Mouse (Mus musculus): ENCODE results near the gene Gm14632. TPM values are rescaled to one million over a fixed set of nuclear protein-coding genes. Genes with fewer than 3 reads are reported as not detected.
"Not testable (repeated sequence)": the region's sequence is repeated elsewhere in the genome, so short reads cannot be mapped to it uniquely, and the experiment has no call there.

Gene Gm14632
- total RNA-seq (2014; rRNA removed) (not detected in 2 replicates), polyA plus RNA-seq (2012; rRNA removed) (not detected in 2 replicates)

DNA sequence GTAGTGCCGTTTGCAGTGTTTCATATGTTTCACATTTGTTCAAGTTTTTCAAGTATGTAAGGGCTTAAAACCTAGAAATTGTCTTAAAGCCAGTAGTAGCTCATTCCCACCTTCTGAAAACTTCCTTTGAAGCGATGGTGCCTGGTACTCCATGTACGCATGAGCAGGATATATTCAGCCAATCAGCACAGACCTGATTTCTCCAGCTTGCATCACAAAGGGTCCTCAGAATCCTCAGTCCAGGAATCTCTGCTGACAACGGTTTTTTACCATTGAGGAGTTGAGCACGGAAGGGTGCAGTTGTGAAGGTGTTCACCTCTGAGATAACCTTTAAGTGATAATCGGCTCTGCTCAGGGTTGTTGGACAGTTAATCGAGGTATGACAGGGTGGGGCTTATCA lies at the start of gene Gm14632:
Gm14632 (plus strand) TSS at position 301 of the 400 bp plus-strand sequence.
- 88% methylated on average over 4 of the region's 7 CpGs for WGBS

More for the DNA sequence above, at the start of gene Gm14632:
- not testable (repeated sequence) for DNase-seq (ENCODE audit: extremely low read depth, low read depth, low spot score); H3K9ac ChIP-seq (ENCODE audit: low read depth, low read length); H3K4me3 ChIP-seq (ENCODE audit: insufficient read depth, low read depth, low read length); H3K36me3 ChIP-seq (ENCODE audit: control insufficient read depth, insufficient read depth, low read length); H3K4me1 ChIP-seq (ENCODE audit: control insufficient read depth, insufficient read depth, low read length); H3K27me3 ChIP-seq (ENCODE audit: control insufficient read depth, insufficient read depth, low read length); H3K27ac ChIP-seq (replicated peaks; ENCODE audit: insufficient read depth, low read depth, low read length); H3K79me2 ChIP-seq (ENCODE audit: control insufficient read depth, insufficient read depth, low read length)

Data from liver, adult 2 months (tissue).